Mouse (Mus musculus) thymus, adult 2 months (tissue): Measurements from ENCODE around the gene Ptges2. TPM values are rescaled to one million over a fixed set of nuclear protein-coding genes. Genes with fewer than 3 reads are reported as not detected.
A peak's percentile ranks its signal among the peaks of the same experiment; 100 is the strongest.
"Not testable (repeated sequence)": the region's sequence is repeated elsewhere in the genome, so short reads cannot be mapped to it uniquely, and the experiment has no call there.

Source experiments
- DNase-seq: peaks from one replicate; pipeline ENCODE4 v3.0.0; 2021
- H3K27ac ChIP-seq: fragments of 200-500 bp; 2 replicates; pipeline ENCODE4 v1.5.1; 2012; ENCODE audit warnings: low read length, control low read depth; ENCODE audit not compliant: control insufficient read depth, insufficient read depth
- H3K27me3 ChIP-seq: fragments of 200-500 bp; 2 replicates; pipeline ENCODE4 v1.6.1; 2012; ENCODE audit warnings: mild to moderate bottlenecking, low read length, moderate library complexity, mixed read lengths; ENCODE audit not compliant: control insufficient read depth, insufficient read depth
- H3K36me3 ChIP-seq: fragments of 200-500 bp; 2 replicates; pipeline ENCODE4 v1.6.1; 2012; ENCODE audit warnings: mild to moderate bottlenecking, low read length, moderate library complexity; ENCODE audit not compliant: control insufficient read depth, insufficient read depth
- H3K4me1 ChIP-seq: fragments of 200-500 bp; replicated peaks from 2 replicates; pipeline ENCODE4 v1.6.1; 2012; ENCODE audit warnings: low read length; ENCODE audit not compliant: control insufficient read depth, insufficient read depth
- H3K4me3 ChIP-seq: fragments of 200-500 bp; 2 replicates; pipeline ENCODE4 v1.5.1; 2012; ENCODE audit warnings: mild to moderate bottlenecking, low read length, control low read depth, moderate library complexity; ENCODE audit not compliant: control insufficient read depth, insufficient read depth
- CTCF ChIP-seq: fragments of 200-500 bp; IDR thresholded peaks from 2 replicates; pipeline ENCODE4 v1.5.1; 2012; ENCODE audit warnings: mild to moderate bottlenecking, control low read depth, low read length, moderate library complexity, borderline replicate concordance; ENCODE audit not compliant: control insufficient read depth, poor library complexity, insufficient read depth; ENCODE audit errors: extremely low read depth
- POLR2A ChIP-seq: fragments of 200-500 bp; IDR thresholded peaks from 2 replicates; pipeline ENCODE4 v1.6.1; 2012; ENCODE audit warnings: mild to moderate bottlenecking, low read length, control low read depth, moderate library complexity; ENCODE audit not compliant: control insufficient read depth, poor library complexity, insufficient read depth; ENCODE audit errors: extremely low read depth
- WGBS: fragments of 180-500 bp; shearing (Covaris S2); methylation state at CpG from one replicate; pipeline ENCODE4 v1.1.7; 2018; 5-methylcytosine and 5-hydroxymethylcytosine counted together
- polyA plus RNA-seq: library from polyadenylated mRNA; depleted of rRNA; stranded (reverse); fragments of >200 nt; gene quantifications from 2 replicates; pipeline ENCODE4 v1.2.3, GENCODE M21; 2012

Ptges2 gene
- polyA plus RNA-seq, 1 experiment = 24.7 TPM

DNA sequence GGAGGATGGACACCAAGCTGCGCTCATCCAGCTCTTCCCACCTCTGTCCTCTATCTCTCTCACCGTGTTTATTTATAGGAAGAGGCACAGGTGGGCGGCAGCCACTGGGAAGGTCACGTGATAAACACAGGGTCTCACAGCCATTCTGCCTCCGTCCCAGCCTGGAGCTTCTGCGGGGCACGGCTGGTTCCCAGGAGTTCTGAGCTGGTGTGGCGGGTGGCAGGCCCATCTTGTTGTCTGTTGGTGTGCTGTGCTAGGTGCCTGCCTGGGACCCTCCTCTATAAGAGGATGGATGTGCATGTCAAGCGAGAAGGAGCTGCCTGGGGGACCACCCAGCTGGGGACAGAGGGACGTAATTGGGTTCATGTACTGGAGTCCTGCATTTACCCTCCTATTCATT is 37.3 kb upstream of the Ptges2 start:
- no peak for DNase-seq
- Histone ChIP-seq H3K4me3 (no peak overlapping the region), H3K27me3 (no peaks in the 10 kb centered on the region; the same call in 1 of the 2 replicates), H3K27ac (no peak overlapping the region), H3K36me3 (no peaks in the 10 kb centered on the region), H3K4me1 (peaks cover 8% of the 10 kb centered on the region)
- TF ChIP-seq POLR2A (no peak), CTCF (no peak)
- WGBS = 89% methylated on average over 10 of the region's 10 CpGs

DNA sequence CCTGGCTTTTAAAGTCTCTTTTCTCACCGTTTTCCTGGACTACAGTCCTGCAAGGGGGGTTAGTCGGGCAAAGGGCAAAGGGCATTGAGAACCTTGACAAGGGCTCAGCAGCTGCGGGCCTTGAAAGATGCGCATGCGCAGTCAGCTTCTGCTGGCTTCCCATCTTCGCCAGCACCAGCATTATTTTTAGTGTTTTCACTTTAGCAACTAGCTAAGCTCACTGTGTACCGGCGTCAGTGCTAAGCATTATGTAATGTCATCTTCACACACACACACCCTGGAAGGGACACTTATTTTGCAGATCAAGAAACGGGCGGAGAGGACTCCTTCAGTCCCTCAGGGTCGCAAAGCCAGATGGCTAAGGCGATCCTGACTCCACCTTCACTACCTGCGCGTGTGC is 35.0 kb upstream of the Ptges2 start:
- no peak for TF ChIP-seq POLR2A
- no peak for TF ChIP-seq CTCF
- H3K27me3 ChIP-seq = no peaks in the 10 kb centered on the region; the same call in 1 of the 2 replicates
- DNase-seq = peak; percentile 54
- no peak overlapping the region for H3K27ac ChIP-seq
- H3K4me3 ChIP-seq = peak overlapping the region; percentile 31; the same call in 1 of the 2 replicates
- H3K36me3 ChIP-seq = no peaks in the 10 kb centered on the region
- peaks cover 13% of the 10 kb centered on the region for H3K4me1 ChIP-seq
- WGBS = 20% methylated on average over 14 of the region's 14 CpGs

DNA sequence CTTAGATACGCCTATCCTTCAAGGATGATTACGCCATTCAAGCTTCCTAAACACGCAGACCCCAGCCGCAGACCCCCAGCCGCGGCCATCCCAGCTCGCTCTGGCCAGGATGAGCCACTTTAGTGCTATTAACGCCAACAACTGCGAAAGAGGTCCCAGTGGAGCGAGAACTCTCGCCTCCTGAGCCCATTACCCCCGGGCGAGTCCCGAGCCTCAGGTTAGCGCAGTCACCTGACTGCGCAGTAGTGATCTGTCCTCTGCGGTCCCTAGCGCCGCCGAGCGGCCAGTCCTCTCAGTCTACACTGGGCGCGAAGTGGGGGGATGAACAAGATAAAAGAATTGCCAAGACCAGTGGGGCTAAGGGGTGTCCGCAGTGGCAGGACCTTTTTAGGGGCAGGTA is 34.3 kb upstream of the Ptges2 start:
- TF ChIP-seq POLR2A (peak; percentile 24; the same call in 1 of the 2 replicates), CTCF (no peak; the same call in 1 of the 2 replicates)
- Histone ChIP-seq H3K36me3 (no peaks in the 10 kb centered on the region), H3K4me3 (peak overlapping the region; percentile 45), H3K27me3 (no peaks in the 10 kb centered on the region; the same call in 1 of the 2 replicates), H3K27ac (no peak overlapping the region), H3K4me1 (peaks cover 13% of the 10 kb centered on the region)
- DNase-seq = peak; percentile 58
- WGBS = 4% methylated on average over 24 of the region's 24 CpGs

DNA sequence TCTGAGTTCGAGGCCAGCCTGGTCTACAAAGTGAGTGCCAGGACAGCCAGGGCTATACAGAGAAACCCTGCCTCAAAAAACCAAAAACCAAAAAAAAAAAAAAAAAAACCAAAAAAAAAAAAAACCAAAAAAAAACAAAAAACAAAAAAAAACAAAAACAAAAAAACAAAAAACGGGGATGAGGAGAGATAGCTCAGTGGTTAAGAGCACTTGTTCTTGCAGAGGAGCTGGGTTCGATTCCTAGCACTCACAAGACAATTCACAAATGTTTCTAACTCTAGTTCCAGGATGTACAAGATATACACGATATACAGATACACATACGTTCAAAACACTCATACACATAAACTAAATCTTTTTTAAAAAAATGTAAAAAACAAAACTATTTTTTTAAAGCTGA is 33.4 kb upstream of the Ptges2 start:
- not testable (repeated sequence) for H3K27ac ChIP-seq, DNase-seq, H3K27me3 ChIP-seq, H3K36me3 ChIP-seq
- H3K4me1 ChIP-seq = peaks cover 13% of the 10 kb centered on the region
- peak overlapping the region; percentile 97 for H3K4me3 ChIP-seq
- 23% methylated on average over 5 of the region's 5 CpGs for WGBS

DNA sequence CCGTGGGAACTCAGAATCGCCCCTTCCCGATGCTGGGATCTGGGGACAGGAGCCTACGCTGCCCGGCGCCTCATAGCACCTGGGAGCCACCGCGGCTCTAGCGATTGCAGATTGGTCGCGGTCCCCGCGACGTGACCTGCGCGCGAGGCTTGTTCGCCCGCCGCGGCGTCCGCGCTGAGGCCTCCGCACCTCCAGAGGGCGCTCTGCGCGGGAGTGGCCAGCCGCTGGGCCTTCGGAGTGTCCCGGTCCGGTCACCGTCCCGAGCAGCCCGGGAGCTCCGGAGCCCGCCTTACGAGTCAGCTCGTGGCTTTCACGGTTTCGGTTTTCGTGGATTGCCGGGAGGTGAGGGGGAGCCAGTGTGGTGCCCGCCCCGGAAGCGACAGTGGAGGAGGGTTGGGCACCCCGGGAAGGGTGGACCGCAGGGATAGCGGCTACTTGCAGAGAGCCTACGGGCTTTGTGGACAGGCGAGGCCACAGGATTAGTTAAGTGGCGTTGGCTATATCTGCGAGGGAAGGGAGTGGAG is 32.8 kb upstream of the Ptges2 start:
- DNase-seq = peak; percentile 85
- under 1% methylated on average over 53 of the region's 53 CpGs for WGBS
- H3K27me3 ChIP-seq = no peaks in the 10 kb centered on the region; the same call in 1 of the 2 replicates

DNA sequence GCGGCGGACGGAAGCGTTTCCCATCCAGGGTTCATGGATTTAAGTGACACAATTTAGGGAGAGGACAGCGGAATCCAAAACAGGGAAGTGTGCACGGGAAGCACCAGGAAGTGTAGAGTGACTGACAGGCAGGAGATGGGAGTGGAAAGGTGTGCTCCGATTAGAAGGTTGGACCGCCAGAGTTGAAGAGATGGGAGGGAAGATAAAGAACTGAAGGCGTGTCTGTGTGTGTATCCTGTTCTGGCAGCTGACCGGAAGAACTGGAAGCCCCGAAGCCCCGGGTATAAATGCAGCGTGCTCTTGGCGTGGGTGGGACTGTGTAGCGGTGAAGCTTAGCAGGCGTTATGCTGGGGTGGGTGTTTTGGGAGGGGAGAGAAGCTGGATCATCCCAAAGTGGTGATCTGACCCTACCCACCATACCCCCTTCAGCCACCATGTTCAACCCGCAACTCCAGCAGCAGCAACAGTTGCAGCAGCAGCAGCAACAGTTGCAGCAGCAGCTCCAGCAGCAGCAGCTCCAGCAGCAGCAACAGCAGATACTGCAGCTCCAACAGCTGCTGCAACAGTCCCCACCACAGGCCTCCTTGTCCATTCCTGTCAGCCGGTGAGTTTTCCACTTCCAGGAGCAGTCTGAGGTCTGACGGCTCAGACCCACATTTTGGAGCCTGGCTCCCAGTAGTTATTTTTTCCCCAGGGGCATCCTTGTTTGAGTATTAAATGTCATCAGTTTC is 32.2 kb upstream of the Ptges2 start:
- no peak for TF ChIP-seq CTCF
- no peak for TF ChIP-seq POLR2A
- no peaks in the 10 kb centered on the region; the same call in 1 of the 2 replicates for H3K27me3 ChIP-seq
- no peak overlapping the region; the same call in 1 of the 2 replicates for H3K27ac ChIP-seq
- H3K4me3 ChIP-seq = peak overlapping the region; percentile 97
- no peaks in the 10 kb centered on the region; the same call in none of the 2 replicates for H3K36me3 ChIP-seq
- whole genome bisulfite sequencing = 13% methylated on average over 19 of the region's 19 CpGs
- no peak for DNase-seq
- peaks cover 13% of the 10 kb centered on the region for H3K4me1 ChIP-seq

More for the DNA sequence above, 32.8 kb upstream of the Ptges2 start:
- H3K36me3 ChIP-seq = no peaks in the 10 kb centered on the region; the same call in 1 of the 2 replicates
- peaks cover 13% of the 10 kb centered on the region for H3K4me1 ChIP-seq
- no peak; the same call in 1 of the 2 replicates for TF ChIP-seq POLR2A
- TF ChIP-seq CTCF = peak; percentile 100
- no peak overlapping the region; the same call in 1 of the 2 replicates for H3K27ac ChIP-seq
- peak overlapping the region; percentile 97 for H3K4me3 ChIP-seq

DNA sequence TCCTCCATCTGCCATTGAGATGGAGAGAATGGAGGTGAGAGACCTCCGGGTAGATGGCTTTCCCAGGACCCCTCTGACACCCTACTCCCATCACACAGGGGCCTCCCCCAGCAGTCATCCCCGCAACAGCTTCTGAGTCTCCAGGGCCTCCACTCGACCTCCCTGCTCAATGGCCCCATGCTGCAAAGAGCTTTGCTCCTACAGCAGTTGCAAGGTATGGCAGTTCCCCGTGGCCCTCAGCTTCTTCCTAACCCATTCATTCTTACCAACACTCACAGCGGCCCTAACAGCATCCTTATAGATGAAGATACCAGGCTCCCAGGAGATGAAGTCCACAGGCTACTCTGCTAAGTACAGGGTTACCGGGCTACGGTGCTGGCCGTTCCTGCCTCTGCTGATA is 31.6 kb upstream of the Ptges2 start:
- Histone ChIP-seq H3K36me3 (no peaks in the 10 kb centered on the region; the same call in none of the 2 replicates), H3K27me3 (no peaks in the 10 kb centered on the region; the same call in 1 of the 2 replicates), H3K4me1 (peaks cover 13% of the 10 kb centered on the region), H3K4me3 (no peak overlapping the region), H3K27ac (no peak overlapping the region)
- no peak for DNase-seq
- WGBS = 95% methylated on average over 8 of the region's 8 CpGs
- no peak for TF ChIP-seq CTCF
- TF ChIP-seq POLR2A = no peak
